Mouse (Mus musculus): ENCODE data around the gene Zbtb20.
A peak's percentile ranks its signal among the peaks of the same experiment; 100 is the strongest.

Gene Zbtb20

GRCm38 (mm10) chr16:43072818-43073594, 197.3 kb downstream of the Zbtb20 start:
- no peak for DNase-seq (ENCODE audit: low spot score in 2 of 2)

- DNase-seq (ENCODE audit: low spot score in 2 of 2): no peak
Observed at GRCm38 (mm10) chr16:43080403-43080802, 204.7 kb downstream of the Zbtb20 start.

GRCm38 (mm10) chr16:43080923-43081702, 205.4 kb downstream of the Zbtb20 start:
- DNase-seq (ENCODE audit: low spot score in 2 of 2): peak in 1 of 2 experiments; percentile 3

DNA sequence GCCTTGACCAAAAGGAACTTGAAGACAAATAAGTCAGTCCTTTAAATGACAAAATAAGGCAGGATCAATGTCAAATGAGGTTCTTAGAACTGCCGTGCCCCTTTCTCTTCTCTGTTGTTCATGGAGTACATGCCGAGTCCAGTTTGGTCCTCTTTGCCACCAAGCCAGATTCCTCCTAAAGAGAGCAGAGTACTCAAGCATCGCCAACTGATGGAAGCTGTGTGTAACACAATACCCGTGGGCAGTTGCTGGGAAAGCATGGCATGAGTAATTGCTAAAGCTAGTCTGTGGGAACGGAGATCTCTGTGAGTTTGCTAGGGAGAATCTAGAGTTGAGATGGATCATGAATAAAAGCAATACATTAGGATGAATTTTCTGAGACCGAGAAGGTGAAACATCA, 206.3 kb downstream of the Zbtb20 start:
- no peak for DNase-seq (ENCODE audit: low spot score in 2 of 2)

DNA sequence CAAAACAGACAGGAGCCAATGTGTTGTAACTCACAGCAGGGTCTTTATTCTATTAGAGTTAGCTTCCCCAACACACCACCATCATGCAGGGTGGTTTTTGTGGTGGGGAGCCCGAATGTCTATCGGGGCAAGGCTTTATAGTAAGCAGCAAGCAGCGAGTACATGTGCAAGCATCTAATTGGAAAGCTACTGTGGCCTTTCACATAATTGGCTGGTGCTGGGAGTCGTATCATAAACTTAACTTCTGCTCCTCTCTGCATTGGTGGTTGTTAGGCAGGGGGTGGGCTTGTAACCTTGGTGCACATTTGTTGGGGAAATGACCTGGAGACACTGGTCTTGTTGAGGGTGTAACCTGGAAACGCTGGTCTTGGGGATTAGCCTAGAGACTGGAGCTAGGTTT, 207.1 kb downstream of the Zbtb20 start:
- DNase-seq (ENCODE audit: low spot score in 2 of 2): no peak

- no peak for DNase-seq (ENCODE audit: low spot score in 2 of 2)
Observed at GRCm38 (mm10) chr16:43090188-43090587, 214.5 kb downstream of the Zbtb20 start.

DNA sequence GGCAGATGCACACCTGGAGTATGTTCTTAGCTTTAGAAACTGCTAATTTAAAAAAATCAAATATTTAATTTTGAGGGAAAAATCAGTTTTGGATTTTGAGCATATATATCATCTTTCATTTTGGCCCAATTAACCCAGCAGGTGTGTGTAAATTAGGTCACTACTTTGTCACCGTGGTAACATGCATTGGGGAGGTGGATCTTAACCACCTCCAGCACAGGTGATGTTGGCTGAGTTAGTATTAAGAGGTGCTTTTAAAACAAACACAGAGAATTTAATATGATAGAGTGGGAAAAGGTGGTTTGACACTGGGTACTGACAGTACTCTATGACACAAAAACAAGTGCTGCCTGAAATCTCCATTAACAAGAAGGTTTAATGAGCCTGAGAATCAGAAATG, 218.5 kb downstream of the Zbtb20 start:
- no peak for DNase-seq (ENCODE audit: low spot score in 2 of 2)

- no peak for DNase-seq (ENCODE audit: low spot score in 2 of 2)
Observed at GRCm38 (mm10) chr16:43094756-43095155, 219.1 kb downstream of the Zbtb20 start.

GRCm38 (mm10) chr16:43096040-43096439, 220.4 kb downstream of the Zbtb20 start:
- DNase-seq (ENCODE audit: low spot score in 2 of 2): no peak

GRCm38 (mm10) chr16:43098153-43098552, 222.5 kb downstream of the Zbtb20 start:
- no peak for DNase-seq (ENCODE audit: low spot score in 2 of 2)

- no peak for DNase-seq (ENCODE audit: low spot score in 2 of 2)
Observed at GRCm38 (mm10) chr16:43098666-43099065, 223.0 kb downstream of the Zbtb20 start.

DNA sequence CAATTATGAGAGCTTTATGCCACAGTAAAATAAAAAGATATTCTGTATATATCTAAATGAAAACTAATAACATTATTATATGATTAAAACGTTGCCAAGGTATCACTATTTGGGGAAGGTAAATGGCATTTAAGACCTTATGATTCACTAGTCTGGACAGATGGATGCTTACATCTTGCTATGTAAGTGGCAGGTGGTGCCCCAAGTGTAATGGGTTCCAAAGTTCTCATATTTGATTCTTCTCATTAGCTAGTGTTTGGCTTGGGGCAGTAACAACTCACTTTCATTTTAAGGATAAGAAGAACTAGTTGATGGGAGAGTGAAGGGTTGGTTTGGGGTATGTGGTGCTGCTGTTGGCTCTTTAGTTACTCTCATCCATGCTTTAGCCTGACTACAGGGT, 235.6 kb downstream of the Zbtb20 start:
- DNase-seq (ENCODE audit: low spot score in 2 of 2): no peak

DNA sequence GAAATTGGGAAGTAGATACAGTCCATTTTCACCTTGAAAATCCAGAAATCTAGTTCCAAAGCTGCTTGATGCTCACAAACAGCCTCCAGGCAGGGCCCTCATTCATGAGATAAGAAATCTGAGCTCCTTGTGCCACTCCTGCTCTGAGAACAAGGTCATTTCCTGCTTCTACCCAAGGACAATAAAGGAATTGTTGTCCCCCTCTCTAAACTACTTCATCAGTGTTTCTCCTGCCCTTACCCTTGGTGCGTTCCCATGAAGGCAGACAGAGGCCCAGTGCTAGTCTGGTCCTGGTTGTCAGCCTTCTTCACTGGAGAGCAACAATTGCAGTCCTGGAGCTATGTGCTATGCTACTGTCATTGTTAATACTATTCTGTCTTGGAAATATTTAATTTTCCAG, 238.3 kb downstream of the Zbtb20 start:
- DNase-seq (ENCODE audit: low spot score in 2 of 2): no peak

- DNase-seq (ENCODE audit: low spot score in 2 of 2): no peak
Observed at GRCm38 (mm10) chr16:43129966-43130365, 254.3 kb downstream of the Zbtb20 start.

GRCm38 (mm10) chr16:43130583-43130982, 254.9 kb downstream of the Zbtb20 start:
- peak; percentile 8 to 17 for DNase-seq (ENCODE audit: low spot score in 2 of 2)

DNA sequence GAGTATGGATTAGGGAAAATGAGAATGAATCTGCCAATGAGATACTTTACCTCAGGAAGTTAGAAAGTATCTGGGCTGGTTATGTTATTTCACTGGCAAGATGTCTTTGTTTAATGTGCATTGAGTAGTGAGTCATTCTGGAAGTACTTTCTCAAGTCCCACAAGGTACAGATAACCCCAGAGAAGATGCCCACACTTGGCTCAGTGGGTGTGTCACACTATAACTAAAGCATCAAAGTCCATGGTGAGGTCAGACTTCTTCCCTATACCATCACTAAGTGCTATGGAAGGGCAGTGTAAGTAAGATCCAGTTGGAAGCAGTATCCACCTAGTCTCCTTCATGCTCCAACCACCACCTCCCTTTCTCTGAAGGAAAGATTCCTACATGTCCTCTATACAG, 255.4 kb downstream of the Zbtb20 start:
- DNase-seq (ENCODE audit: low spot score in 2 of 2): no peak

DNA sequence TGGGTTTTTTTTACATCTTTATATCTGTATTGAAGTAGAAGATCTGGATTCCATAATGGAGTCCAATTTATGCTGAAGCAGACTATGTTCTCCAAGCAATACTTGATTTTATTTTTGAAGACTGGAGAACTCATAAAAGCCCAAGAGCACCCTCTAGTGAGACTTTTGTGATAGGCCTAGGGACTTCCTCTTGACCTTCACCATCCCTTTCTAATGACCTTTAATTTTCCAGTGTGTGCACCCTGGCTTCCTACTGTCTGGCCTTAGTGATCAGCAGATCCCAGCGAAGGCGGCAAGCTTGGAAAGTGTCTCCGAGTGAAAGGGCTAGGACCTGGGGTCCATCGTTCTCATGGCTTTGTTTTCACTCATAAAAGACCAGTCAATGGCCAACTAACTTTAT, 292.8 kb downstream of the Zbtb20 start:
- no peak for DNase-seq (ENCODE audit: low spot score in 2 of 2)

GRCm38 (mm10) chr16:43169273-43169905, 293.7 kb downstream of the Zbtb20 start:
- no peak for DNase-seq (ENCODE audit: low spot score in 2 of 2)

DNA sequence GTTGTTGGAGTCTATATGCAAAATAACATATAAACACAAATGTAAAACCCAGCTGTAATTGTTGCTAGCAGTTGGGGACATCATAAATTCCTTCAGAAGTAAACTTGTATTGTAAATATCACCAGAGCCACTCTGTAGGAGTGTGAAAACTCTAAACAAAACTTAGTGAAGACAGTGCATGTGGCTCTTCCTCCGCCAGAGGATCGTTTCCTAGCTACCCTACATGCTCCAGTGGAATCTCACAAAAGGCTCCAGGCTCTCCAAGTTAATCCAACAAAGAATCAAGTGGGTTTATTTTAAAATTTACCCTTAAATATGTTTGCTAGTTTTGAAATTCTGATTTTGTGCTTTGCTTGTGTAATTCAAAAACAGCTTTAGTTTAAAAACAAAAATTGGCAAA, 296.5 kb downstream of the Zbtb20 start:
- DNase-seq (ENCODE audit: low spot score in 2 of 2): no peak

DNA sequence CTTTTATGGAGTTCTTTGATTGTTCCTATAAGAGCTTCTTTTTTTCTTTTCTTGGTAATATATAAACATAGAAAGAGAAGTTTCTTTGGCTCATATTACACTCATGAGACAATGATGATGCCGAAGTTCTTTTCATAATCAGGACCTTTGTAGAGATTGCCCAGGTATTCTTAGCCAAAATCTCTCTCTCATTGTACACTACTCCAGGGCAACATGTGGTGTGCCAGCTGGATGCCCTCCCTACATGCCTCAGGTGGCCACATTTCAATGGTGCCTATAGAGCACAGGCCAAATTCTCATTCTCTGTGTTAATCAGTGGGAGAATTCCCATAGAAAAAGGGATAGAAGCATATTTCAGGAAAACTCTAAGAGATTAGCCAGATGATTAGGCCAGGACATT, 297.2 kb downstream of the Zbtb20 start:
- DNase-seq (ENCODE audit: low spot score in 2 of 2): no peak

GRCm38 (mm10) chr16:43174815-43175214, 299.1 kb downstream of the Zbtb20 start:
- DNase-seq (ENCODE audit: low spot score in 2 of 2): no peak

- DNase-seq (ENCODE audit: low spot score in 2 of 2): no peak
Observed at GRCm38 (mm10) chr16:43181038-43181437, 305.4 kb downstream of the Zbtb20 start.

DNA sequence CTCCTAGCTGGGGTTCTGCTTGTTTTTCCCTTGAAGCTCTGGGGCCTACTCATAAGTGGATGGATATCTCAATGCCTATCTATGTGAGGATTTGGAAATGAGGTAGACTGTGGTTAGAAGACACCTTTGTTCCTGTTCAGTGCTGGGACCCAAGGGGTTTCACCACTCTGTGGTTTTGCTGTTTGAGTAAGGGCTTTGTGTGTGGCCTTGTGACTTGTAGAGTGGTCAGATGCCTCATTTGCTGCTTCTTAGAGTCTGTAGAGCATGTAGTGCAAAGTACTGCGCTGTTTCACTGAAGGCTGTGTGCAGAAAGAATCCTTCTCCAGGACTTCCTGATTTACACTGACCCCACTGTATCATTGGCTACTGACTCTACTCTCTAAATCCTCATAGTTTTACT, 314.7 kb downstream of the Zbtb20 start:
- no peak for DNase-seq (ENCODE audit: low spot score in 2 of 2)

Measured in frontal cortex, postnatal 36 days (tissue).